Mouse (Mus musculus) kidney, embryonic 15.5 days (tissue): ENCODE results near the gene Ugt1a2. TPM values are rescaled to one million over a fixed set of nuclear protein-coding genes. Genes with fewer than 3 reads are reported as not detected.

ENCODE experiments used
- ATAC-seq: fragments of 200-750 bp; cut with Nextera tagmentation; replicated peaks from 2 replicates; pipeline ENCODE4 v1.8.0; 2017; ENCODE audit warnings: moderate TSS enrichment; ENCODE audit not compliant: low FRiP score
- H3K27ac ChIP-seq: fragments of 300-500 bp; sonication (generic); 2 replicates; pipeline ENCODE4 v1.5.1; 2015; ENCODE audit warnings: mild to moderate bottlenecking, inconsistent platforms
- H3K27me3 ChIP-seq: fragments of 300-500 bp; sonication (generic); 2 replicates; pipeline ENCODE4 v1.6.1; 2015; ENCODE audit warnings: inconsistent platforms
- H3K36me3 ChIP-seq: fragments of 300-500 bp; sonication (generic); 2 replicates; pipeline ENCODE4 v1.6.1; 2015; ENCODE audit warnings: inconsistent platforms
- H3K4me1 ChIP-seq: fragments of 300-500 bp; sonication (generic); 2 replicates; pipeline ENCODE4 v1.6.1; 2015; ENCODE audit warnings: inconsistent platforms
- H3K4me2 ChIP-seq: fragments of 300-500 bp; sonication (generic); 2 replicates; pipeline ENCODE4 v1.6.1; 2015; ENCODE audit warnings: moderate library complexity, mild to moderate bottlenecking, inconsistent platforms
- H3K4me3 ChIP-seq: fragments of 300-500 bp; sonication (generic); replicated peaks from 2 replicates; pipeline ENCODE4 v1.5.1; 2015; ENCODE audit warnings: mild to moderate bottlenecking, inconsistent platforms
- H3K9ac ChIP-seq: fragments of 300-500 bp; sonication (generic); 2 replicates; pipeline ENCODE4 v1.6.1; 2015; ENCODE audit warnings: mild to moderate bottlenecking, inconsistent platforms
- H3K9me3 ChIP-seq: fragments of 300-500 bp; sonication (generic); replicated peaks from 2 replicates; pipeline ENCODE4 v1.6.1; 2016; ENCODE audit warnings: inconsistent platforms
- whole genome bisulfite sequencing: fragments of 180-500 bp; shearing (Covaris S2); methylation state at CpG from one replicate; pipeline ENCODE4 v1.1.7; 2015; ENCODE audit warnings: mixed read lengths; 5-methylcytosine and 5-hydroxymethylcytosine counted together
- polyA plus RNA-seq: library from polyadenylated mRNA; unstranded; fragments of >200 nt; fragmentation: Nextera tagmentation; extraction: Ambion mirVana; gene quantifications from 2 replicates; pipeline ENCODE4 v1.2.1, GENCODE M21; 2015

Gene Ugt1a2
- polyA plus RNA-seq, 1 experiment from 2014 or later: 28.9 TPM

GRCm38 (mm10) chr1:88229986-88230385 lies 29.6 kb downstream of the Ugt1a2 start:
- no peak overlapping the region for H3K4me3 ChIP-seq
- no peaks in the 10 kb centered on the region for H3K4me1 ChIP-seq
- no peaks in the 10 kb centered on the region for H3K27me3 ChIP-seq
- no peak overlapping the region for H3K4me2 ChIP-seq
- no peak overlapping the region for H3K9ac ChIP-seq
- no peaks in the 10 kb centered on the region for H3K36me3 ChIP-seq
- WGBS: 87% methylated on average over 5 of the region's 5 CpGs
- peaks cover 94% of the 10 kb centered on the region for H3K9me3 ChIP-seq
- no peak overlapping the region for H3K27ac ChIP-seq
- no peak for ATAC-seq

DNA sequence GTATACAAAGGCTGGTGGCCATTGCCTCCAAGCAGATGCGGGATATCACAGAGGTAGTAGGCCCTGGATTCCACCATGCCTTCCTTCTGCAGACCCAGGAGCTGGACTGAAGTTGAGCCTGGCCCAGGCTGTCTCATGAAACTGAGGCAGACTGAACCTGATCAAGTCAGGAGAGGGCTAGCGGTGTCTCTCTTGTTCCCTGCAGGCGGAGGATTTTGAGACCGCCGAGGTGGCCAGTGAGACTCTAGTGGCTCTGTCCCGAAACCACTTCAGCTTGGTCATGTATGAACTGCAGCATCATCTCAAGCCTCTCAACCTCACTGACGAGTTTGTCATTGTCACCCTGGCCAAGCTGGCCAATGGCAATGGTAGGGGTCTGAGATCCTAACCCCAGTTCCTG lies 30.0 kb downstream of the Ugt1a2 start:
- H3K27me3 ChIP-seq: no peaks in the 10 kb centered on the region
- no peak overlapping the region for H3K27ac ChIP-seq
- H3K9me3 ChIP-seq: peaks cover 97% of the 10 kb centered on the region
- ATAC-seq: no peak
- H3K4me2 ChIP-seq: no peak overlapping the region
- H3K4me1 ChIP-seq: no peaks in the 10 kb centered on the region
- H3K4me3 ChIP-seq: no peak overlapping the region
- no peaks in the 10 kb centered on the region for H3K36me3 ChIP-seq
- WGBS: 69% methylated on average over 7 of the region's 7 CpGs
- no peak overlapping the region for H3K9ac ChIP-seq

DNA sequence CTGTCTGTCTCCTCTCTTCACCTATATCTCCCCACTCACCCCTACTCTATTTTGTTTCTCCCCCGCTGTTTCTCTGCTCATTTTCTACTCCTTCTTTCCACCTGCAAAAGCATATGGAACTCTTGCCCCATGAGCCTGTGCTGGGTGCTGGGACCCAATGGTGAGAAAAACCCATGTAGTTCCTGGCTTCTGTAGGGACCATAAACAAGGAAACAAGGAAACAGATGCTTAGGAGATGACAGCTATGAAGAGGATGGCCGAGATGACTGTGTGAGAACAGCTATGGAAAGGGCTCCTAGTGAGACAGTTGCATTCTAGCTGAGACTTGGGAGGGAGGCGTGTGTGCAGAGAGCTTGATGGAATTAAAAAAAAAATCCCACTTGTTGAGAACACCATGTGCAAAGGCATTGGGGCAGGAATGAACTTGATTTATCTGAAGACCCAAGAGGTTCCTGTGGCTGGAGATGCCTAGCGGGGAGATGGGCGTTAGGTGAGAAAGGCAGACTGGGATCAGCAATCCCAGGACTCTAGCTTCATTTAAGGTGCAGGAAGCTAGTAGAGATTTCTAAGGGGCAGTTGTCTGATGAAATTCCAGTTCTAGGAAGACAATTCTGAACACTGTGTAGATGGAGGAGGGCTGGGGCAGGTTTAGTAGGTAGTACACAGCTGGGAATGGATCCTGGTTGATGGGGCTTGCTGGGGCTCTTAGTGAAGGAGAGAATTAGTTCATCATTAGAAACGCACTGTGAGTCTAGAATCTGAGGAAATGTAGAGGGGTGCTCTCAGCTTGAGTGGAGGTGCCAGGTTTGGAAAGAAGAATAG lies 30.8 kb downstream of the Ugt1a2 start:
- H3K4me2 ChIP-seq: no peak overlapping the region
- H3K27me3 ChIP-seq: no peaks in the 10 kb centered on the region
- H3K4me1 ChIP-seq: no peaks in the 10 kb centered on the region
- H3K9me3 ChIP-seq: peaks cover 97% of the 10 kb centered on the region
- WGBS: 75% methylated on average over 6 of the region's 6 CpGs
- H3K27ac ChIP-seq: no peak overlapping the region
- no peak overlapping the region for H3K9ac ChIP-seq
- no peaks in the 10 kb centered on the region for H3K36me3 ChIP-seq
- no peak overlapping the region for H3K4me3 ChIP-seq
- ATAC-seq: no peak

DNA sequence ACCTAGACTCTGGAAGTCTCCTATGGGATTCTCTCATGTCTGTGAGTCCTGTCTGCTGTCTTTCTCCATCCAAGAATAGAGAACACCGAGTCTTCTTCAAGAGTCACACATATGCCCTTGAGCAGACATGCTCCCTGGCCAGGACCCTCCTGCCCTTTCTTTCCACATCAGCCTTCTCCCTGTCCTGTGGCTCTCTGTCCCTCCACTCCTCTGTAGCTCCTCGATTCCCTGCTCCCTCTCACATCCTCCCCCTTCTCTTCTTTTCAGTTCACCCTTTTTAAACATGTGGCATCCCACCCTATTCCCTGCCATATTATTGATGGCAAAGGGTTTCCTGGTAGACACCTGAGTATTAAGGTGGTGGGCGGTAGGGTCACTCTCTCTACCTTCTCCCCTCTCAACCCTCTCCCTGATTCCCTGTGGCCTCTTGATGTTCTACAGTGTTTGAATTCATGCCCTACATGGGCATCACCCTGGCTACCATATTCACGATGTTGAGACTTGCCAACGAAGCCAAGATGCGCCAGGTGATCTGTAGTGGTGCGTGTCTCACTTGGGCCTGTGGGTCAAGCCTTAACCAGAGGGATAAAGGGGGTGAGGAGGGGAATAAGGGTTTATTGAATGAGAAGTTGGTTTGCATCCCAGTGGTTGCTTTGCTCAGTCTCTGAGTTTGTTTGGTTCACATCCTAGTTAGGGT lies 31.6 kb downstream of the Ugt1a2 start:
- Histone ChIP-seq H3K4me1 (no peaks in the 10 kb centered on the region), H3K27me3 (no peaks in the 10 kb centered on the region), H3K9me3 (peaks cover 94% of the 10 kb centered on the region), H3K36me3 (no peaks in the 10 kb centered on the region), H3K4me3 (no peak overlapping the region), H3K9ac (no peak overlapping the region), H3K27ac (no peak overlapping the region), H3K4me2 (no peak overlapping the region)
- ATAC-seq: no peak
- 68% methylated on average over 7 of the region's 7 CpGs for WGBS

DNA sequence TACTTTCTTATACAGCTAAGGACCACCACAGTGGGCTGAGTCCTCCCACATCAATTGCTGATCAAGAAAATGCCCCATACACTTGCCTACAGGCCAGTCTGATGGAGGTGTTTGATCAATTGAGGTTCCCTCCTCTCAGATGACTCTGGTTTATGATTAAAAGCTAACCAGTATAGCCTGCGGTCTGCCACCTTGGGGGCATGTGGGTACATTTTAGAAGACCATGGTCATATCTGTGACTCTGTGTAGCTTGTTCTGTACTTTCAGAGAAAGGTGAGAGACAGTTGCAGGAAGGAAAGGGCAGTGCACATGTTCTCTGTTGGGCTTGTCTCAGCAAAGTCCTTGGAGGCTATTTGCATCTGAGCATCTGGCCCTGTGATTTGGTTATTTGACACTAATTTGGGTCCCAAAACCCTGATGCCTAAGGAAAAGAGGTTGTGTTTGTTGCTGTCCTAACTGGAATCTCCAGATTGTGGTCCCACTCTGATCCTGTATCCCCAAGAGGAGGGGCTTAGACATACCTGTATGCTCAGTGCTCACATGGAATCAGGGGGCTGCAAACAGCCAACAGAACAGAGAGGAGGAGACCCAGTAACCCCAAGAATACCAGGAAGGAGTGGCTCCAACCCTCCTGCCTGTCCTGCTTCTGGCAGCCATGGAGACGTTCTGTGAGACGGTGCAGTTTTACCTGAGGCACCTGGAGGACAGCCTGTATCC lies 32.4 kb downstream of the Ugt1a2 start:
- 57% methylated on average over 3 of the region's 3 CpGs for WGBS
- no peak overlapping the region for H3K4me3 ChIP-seq
- no peak overlapping the region for H3K9ac ChIP-seq
- peaks cover 93% of the 10 kb centered on the region for H3K9me3 ChIP-seq
- ATAC-seq: no peak
- no peak overlapping the region for H3K4me2 ChIP-seq
- no peaks in the 10 kb centered on the region for H3K27me3 ChIP-seq
- H3K36me3 ChIP-seq: no peaks in the 10 kb centered on the region
- no peaks in the 10 kb centered on the region for H3K4me1 ChIP-seq
- no peak overlapping the region for H3K27ac ChIP-seq

- ATAC-seq: no peak
- no peak overlapping the region for H3K27ac ChIP-seq
- H3K27me3 ChIP-seq: no peaks in the 10 kb centered on the region
- WGBS: 69% methylated on average over 14 of the region's 14 CpGs
- H3K4me1 ChIP-seq: no peaks in the 10 kb centered on the region
- H3K9me3 ChIP-seq: peaks cover 93% of the 10 kb centered on the region
- no peak overlapping the region for H3K4me3 ChIP-seq
- H3K36me3 ChIP-seq: no peaks in the 10 kb centered on the region
- no peak overlapping the region for H3K4me2 ChIP-seq
- H3K9ac ChIP-seq: no peak overlapping the region
Observed at GRCm38 (mm10) chr1:88233421-88234247, 33.2 kb downstream of the Ugt1a2 start.

DNA sequence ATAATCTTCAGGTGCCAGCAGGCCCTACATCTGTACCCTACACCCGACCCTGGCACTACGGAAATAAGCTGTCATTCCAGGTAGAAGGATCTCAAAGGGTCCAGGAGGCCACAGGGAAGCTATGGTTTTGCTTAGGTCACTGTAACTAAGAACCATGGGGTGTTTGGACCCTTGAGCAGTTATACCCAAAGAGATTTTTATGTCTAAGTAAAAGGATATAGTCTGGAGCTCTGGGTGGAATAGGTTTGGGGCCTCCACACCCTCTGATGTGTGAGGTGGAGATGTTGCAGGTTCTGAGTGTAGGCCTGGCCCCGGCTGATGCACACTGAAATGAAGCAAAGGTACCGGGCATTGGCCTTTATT lies 33.8 kb downstream of the Ugt1a2 start:
- Histone ChIP-seq H3K4me3 (no peak overlapping the region), H3K4me2 (no peak overlapping the region), H3K9me3 (peaks cover 93% of the 10 kb centered on the region), H3K27ac (no peak overlapping the region), H3K9ac (no peak overlapping the region), H3K4me1 (no peaks in the 10 kb centered on the region), H3K36me3 (no peaks in the 10 kb centered on the region), H3K27me3 (no peaks in the 10 kb centered on the region)
- 68% methylated on average over 4 of the region's 4 CpGs for WGBS
- no peak for ATAC-seq

DNA sequence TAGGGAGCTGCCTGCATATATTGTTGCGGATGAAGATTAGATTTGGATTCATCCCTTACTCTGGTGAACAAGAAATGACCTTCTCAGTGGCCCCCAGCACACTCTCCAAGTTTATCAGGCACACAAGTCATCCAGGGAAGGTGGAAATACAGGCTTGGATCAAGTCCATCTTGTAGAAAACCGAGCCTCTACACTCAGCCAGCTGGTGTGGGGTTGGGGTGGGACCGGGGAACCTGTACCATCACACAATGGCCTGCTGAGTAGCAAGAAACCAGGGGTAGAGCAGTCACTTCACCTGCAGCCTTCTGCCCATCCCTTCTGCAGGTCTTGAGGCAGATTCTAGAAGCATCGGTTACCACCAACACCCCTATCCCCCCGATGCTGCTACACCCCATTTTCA lies 34.2 kb downstream of the Ugt1a2 start:
- Histone ChIP-seq H3K27ac (no peak overlapping the region), H3K9me3 (peaks cover 93% of the 10 kb centered on the region), H3K27me3 (no peaks in the 10 kb centered on the region), H3K4me1 (no peaks in the 10 kb centered on the region), H3K4me3 (no peak overlapping the region), H3K4me2 (no peak overlapping the region), H3K36me3 (no peaks in the 10 kb centered on the region), H3K9ac (no peak overlapping the region)
- 46% methylated on average over 5 of the region's 5 CpGs for WGBS
- no peak for ATAC-seq

DNA sequence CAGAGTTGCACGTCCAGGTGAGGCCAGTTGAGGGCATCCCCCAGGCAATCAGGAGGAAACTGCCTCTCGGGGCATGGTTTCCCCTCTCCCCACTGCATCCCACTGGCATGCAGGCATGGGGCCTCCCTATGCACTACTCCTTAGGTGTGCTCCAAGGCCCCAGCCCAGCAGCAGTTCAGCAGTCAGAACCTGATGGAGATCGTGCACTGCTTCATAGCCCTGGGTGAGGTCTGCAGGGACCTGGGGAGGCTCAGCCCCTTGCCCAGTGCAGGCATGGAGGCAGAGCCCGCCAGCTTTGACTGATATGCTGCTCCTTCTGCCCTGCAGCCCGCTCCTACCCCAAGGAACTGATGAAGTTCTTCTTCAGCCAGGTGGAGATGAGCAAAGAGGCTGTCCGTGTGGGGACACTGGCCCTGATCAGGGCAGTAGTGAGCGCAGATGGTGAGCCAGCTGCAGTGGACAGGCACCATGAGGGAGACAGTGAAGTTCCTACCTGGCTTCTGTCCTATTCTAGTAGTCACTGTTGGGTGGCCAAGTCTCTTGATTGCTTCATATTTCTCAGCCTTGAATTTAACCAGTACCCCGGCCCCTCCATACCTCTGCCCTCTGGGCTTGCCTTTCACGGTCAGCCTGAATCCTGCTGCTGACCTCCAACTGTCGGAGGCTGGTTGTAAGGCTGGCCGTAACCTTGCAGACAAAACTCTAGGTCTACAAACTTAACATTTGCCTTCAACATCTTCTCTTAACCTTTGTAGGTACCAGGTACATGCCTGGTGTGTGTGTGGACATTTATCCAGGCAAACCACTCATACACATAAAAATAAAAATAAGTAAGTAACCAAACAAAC lies 34.9 kb downstream of the Ugt1a2 start:
- no peak overlapping the region for H3K4me2 ChIP-seq
- H3K36me3 ChIP-seq: no peaks in the 10 kb centered on the region
- H3K9me3 ChIP-seq: peaks cover 93% of the 10 kb centered on the region
- H3K4me1 ChIP-seq: no peaks in the 10 kb centered on the region
- H3K4me3 ChIP-seq: no peak overlapping the region
- no peaks in the 10 kb centered on the region for H3K27me3 ChIP-seq
- no peak for ATAC-seq
- no peak overlapping the region for H3K9ac ChIP-seq
- H3K27ac ChIP-seq: no peak overlapping the region
- 66% methylated on average over 11 of the region's 11 CpGs for WGBS

- Histone ChIP-seq H3K4me1 (no peaks in the 10 kb centered on the region), H3K27ac (no peak overlapping the region), H3K4me3 (no peak overlapping the region), H3K36me3 (no peaks in the 10 kb centered on the region), H3K9me3 (peaks cover 94% of the 10 kb centered on the region), H3K27me3 (no peaks in the 10 kb centered on the region), H3K4me2 (no peak overlapping the region), H3K9ac (no peak overlapping the region)
- 59% methylated on average over 4 of the region's 4 CpGs for WGBS
- peak; percentile 34; the same call in 1 of the 2 replicates for ATAC-seq
Observed at GRCm38 (mm10) chr1:88235894-88236415, 35.6 kb downstream of the Ugt1a2 start.

DNA sequence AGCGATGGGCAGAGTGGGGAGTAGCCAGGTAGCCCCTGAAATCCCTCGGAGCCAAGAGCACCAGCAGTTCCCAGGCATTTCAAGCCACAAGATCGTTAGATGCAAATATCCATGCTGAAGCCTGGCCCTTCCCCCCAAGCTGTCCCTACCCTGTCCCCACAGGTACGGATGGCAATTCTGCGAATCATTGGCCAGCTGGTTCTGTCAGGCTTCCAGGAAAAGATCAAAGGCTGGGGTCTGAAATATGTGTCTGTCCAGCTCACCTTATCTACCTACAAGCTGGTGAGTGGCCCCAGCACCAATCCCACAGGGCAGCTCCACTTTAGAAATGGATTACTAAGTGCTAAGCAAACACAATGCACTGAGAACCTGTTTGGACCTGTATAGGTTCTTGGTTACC lies 36.9 kb downstream of the Ugt1a2 start:
- H3K4me3 ChIP-seq: no peak overlapping the region
- no peaks in the 10 kb centered on the region for H3K4me1 ChIP-seq
- no peaks in the 10 kb centered on the region for H3K27me3 ChIP-seq
- H3K36me3 ChIP-seq: no peaks in the 10 kb centered on the region
- no peak overlapping the region for H3K9ac ChIP-seq
- H3K27ac ChIP-seq: no peak overlapping the region
- ATAC-seq: no peak
- no peak overlapping the region for H3K4me2 ChIP-seq
- WGBS: 78% methylated on average over 5 of the region's 5 CpGs
- H3K9me3 ChIP-seq: peaks cover 86% of the 10 kb centered on the region
